Mouse (Mus musculus): Measurements from ENCODE around the gene Vmn1r234. TPM values are rescaled to one million over a fixed set of nuclear protein-coding genes. Genes with fewer than 3 reads are reported as not detected.
A peak's percentile ranks its signal among the peaks of the same experiment; 100 is the strongest.
"Not testable (repeated sequence)": the region's sequence is repeated elsewhere in the genome, so short reads cannot be mapped to it uniquely, and the experiment has no call there.

Gene Vmn1r234
- polyA plus RNA-seq (2014; fragmentation: Nextera tagmentation; extraction: Ambion mirVana): not detected in 2 replicates

DNA sequence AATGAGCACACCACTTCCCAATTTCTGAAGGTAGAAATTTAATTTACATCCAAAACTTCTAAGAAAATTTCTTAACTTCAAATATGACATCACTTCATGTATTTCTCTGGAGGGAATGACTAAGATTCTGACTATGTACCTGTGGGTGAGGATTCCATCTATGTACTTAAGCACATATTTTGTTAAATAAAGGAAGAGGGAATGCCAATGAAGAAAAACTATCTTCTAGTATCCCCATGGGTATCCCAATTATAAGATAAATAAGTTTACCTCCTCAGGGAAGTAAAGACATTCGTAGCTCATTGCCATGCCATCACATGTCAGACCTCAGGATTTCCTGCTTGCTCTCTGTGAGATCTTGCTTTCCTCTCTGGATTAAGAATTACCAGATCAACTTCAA is at the start of gene Vmn1r234:
Vmn1r234 (plus strand) TSS at position 301 of the 400 bp plus-strand sequence.
- no peak for ATAC-seq (replicated peaks; ENCODE audit: low FRiP score)

DNA sequence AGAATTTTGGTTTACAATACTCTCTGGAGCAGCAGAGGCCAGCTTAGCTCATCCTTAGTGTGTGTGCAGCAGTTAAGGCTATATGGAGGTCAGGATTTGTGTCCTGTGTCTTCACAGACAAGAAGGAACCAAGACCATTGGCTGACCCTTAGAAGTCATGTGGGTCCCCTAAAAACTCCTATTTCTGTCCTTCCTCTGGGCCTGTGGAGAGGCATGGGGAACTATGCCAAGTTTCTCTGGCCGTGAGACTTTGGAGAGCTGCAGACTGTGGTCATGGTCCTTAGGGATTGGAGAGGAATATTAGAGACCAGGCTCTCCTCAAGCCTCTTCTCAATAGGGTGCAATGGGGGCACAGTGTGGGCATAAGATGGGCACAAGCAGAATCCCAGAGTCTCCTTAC is 14.8 kb upstream of the Vmn1r234 start:
- H3K4me1 ChIP-seq (replicated peaks; ENCODE audit: control insufficient read depth, insufficient read depth, low read length); H3K9ac ChIP-seq (ENCODE audit: low read depth, low read length); H3K4me2 ChIP-seq; H3K9me3 ChIP-seq (ENCODE audit: control insufficient read depth, low read length); H3K4me3 ChIP-seq (ENCODE audit: low read depth, low read length); H3K27ac ChIP-seq (ENCODE audit: low read depth, low read length); H3K36me3 ChIP-seq (ENCODE audit: control insufficient read depth, insufficient read depth, low read length); ATAC-seq (replicated peaks; ENCODE audit: low FRiP score); DNase-seq (ENCODE audit: low spot score); H3K27me3 ChIP-seq (replicated peaks; ENCODE audit: control insufficient read depth, insufficient read depth, low read length): not testable (repeated sequence)
- WGBS: 93% methylated on average over 1 of the region's 1 CpGs

More for the DNA sequence above, at the start of gene Vmn1r234:
- WGBS: 65% methylated on average over 1 of the region's 1 CpGs
- Histone ChIP-seq H3K9me3 (ENCODE audit: control insufficient read depth, low read length) (no peaks in the 10 kb centered on the region), H3K4me1 (replicated peaks; ENCODE audit: control insufficient read depth, insufficient read depth, low read length) (no peaks in the 10 kb centered on the region), H3K4me3 (ENCODE audit: low read depth, low read length) (no peak within 1 kb of the TSS), H3K9ac (ENCODE audit: low read depth, low read length) (no peak within 1 kb of the TSS), H3K4me2 (no peak within 1 kb of the TSS), H3K36me3 (ENCODE audit: control insufficient read depth, insufficient read depth, low read length) (no peaks in the 10 kb centered on the region), H3K27ac (ENCODE audit: low read depth, low read length) (no peak within 1 kb of the TSS), H3K27me3 (replicated peaks; ENCODE audit: control insufficient read depth, insufficient read depth, low read length) (no peaks in the 10 kb centered on the region)
- DNase-seq (ENCODE audit: low spot score): no peak

DNA sequence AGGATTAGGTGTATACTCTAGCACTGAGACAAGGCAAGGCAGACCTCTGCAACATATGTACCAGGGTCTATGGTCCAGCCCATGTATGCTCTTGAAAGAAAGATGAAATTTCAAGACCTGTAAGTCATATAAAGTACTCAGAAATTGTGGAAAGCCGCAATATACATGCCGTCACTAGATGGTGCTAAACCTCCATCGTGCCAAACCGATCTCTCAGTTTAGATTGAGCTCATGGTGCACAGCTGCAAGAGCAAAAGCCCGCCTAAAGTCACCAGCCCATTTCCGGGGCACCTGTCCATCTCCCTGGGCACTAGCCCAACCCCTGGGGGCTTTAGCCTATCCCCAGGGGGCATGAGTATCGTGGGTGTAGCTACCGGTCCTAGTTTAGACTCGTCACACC is 5.8 kb downstream of the Vmn1r234 start:
- H3K9me3 ChIP-seq (ENCODE audit: control insufficient read depth, low read length): no peaks in the 10 kb centered on the region
- no peak overlapping the region for H3K9ac ChIP-seq (ENCODE audit: low read depth, low read length)
- ATAC-seq (replicated peaks; ENCODE audit: low FRiP score): no peak; the same call in 1 of the 2 replicates
- WGBS: 32% methylated on average over 9 of the region's 9 CpGs
- no peaks in the 10 kb centered on the region for H3K4me1 ChIP-seq (replicated peaks; ENCODE audit: control insufficient read depth, insufficient read depth, low read length)
- no peak overlapping the region for H3K4me3 ChIP-seq (ENCODE audit: low read depth, low read length)
- no peaks in the 10 kb centered on the region for H3K36me3 ChIP-seq (ENCODE audit: control insufficient read depth, insufficient read depth, low read length)
- no peaks in the 10 kb centered on the region for H3K27me3 ChIP-seq (replicated peaks; ENCODE audit: control insufficient read depth, insufficient read depth, low read length)
- peak; percentile 37 for DNase-seq (ENCODE audit: low spot score)
- no peak overlapping the region for H3K4me2 ChIP-seq
- H3K27ac ChIP-seq (ENCODE audit: low read depth, low read length): no peak overlapping the region

DNA sequence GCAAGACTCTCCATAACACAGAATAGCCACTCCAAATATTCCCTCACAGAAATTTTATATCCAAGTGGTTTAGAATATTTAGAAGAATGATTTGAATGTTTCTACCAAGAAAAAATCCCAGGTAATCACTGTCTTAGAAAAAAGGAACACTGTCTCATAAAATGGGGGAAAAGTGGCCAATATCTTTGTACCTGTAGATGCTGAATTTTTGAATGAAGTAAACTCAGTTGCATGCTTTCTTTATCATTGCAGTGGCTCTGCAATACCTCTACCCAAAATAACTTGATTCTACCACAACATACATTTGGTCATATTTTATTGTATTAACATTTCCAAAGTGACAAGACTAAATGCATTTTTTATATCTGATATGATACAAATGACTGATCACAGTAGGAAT is 30.2 kb downstream of the Vmn1r234 start, which contains the start of gene Vmn1r235:
Vmn1r235 (plus strand) TSS at position 301 of the 400 bp plus-strand sequence.
- Histone ChIP-seq H3K4me3 (ENCODE audit: low read depth, low read length) (no peak within 1 kb of the TSS), H3K9me3 (ENCODE audit: control insufficient read depth, low read length) (no peaks in the 10 kb centered on the region), H3K27me3 (replicated peaks; ENCODE audit: control insufficient read depth, insufficient read depth, low read length) (no peaks in the 10 kb centered on the region), H3K4me1 (replicated peaks; ENCODE audit: control insufficient read depth, insufficient read depth, low read length) (no peaks in the 10 kb centered on the region), H3K36me3 (ENCODE audit: control insufficient read depth, insufficient read depth, low read length) (no peaks in the 10 kb centered on the region), H3K4me2 (no peak within 1 kb of the TSS), H3K27ac (ENCODE audit: low read depth, low read length) (no peak within 1 kb of the TSS), H3K9ac (ENCODE audit: low read depth, low read length) (no peak within 1 kb of the TSS)
- no peak for ATAC-seq (replicated peaks; ENCODE audit: low FRiP score)
- DNase-seq (ENCODE audit: low spot score): no peak

DNA sequence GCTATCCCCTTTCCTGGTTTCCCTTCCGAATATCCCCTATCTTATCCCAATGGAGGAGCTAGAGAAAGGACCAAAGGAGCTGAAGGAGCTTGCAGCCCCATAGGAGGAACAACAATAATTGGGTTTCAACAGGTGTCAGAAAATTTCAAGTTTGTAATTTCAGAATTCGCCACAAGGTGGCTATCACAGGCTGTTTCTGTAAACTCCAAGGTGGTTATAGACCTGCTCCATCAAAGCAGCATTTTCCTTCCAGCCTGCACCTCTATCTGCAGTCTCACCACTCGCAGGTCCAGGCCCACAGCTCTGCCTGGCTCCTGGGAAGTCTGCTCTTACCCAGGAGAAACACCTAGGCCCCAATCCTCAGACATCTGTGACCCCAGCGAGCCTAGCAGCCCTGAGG is 46.2 kb downstream of the Vmn1r234 start:
- 8% methylated on average over 4 of the region's 4 CpGs for WGBS
- no peak overlapping the region for H3K9ac ChIP-seq (ENCODE audit: low read depth, low read length)
- no peak overlapping the region for H3K27ac ChIP-seq (ENCODE audit: low read depth, low read length)
- H3K4me2 ChIP-seq: no peak overlapping the region
- no peaks in the 10 kb centered on the region for H3K27me3 ChIP-seq (replicated peaks; ENCODE audit: control insufficient read depth, insufficient read depth, low read length)
- H3K4me3 ChIP-seq (ENCODE audit: low read depth, low read length): no peak overlapping the region
- H3K9me3 ChIP-seq (ENCODE audit: control insufficient read depth, low read length): no peaks in the 10 kb centered on the region
- no peaks in the 10 kb centered on the region for H3K4me1 ChIP-seq (replicated peaks; ENCODE audit: control insufficient read depth, insufficient read depth, low read length)
- no peaks in the 10 kb centered on the region for H3K36me3 ChIP-seq (ENCODE audit: control insufficient read depth, insufficient read depth, low read length)
- ATAC-seq (replicated peaks; ENCODE audit: low FRiP score) (peak; percentile 36; the same call in 1 of the 2 replicates), DNase-seq (ENCODE audit: low spot score) (no peak)

DNA sequence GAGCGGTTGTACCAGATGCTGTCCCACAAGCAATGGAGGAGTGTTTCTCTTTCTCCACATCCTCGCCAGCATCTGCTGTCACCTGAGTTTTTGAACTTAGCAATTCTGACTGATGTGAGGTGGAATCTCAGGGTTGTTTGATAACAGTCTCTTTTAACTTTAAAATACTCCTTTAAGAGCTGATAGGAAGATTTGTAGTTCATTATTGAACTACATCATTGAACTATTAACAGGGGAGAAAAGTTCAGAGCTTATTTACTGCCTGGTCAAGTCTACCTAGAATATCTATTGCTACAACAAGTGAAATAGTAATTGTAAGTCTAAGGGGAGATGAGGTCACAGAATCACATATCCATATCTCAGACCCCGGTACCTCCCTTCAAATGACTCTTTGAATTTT is 56.8 kb downstream of the Vmn1r234 start, which contains the start of gene Vmn1r236:
Vmn1r236 (plus strand) TSS at position 301 of the 400 bp plus-strand sequence.
- 74% methylated on average over 3 of the region's 3 CpGs for WGBS
- Histone ChIP-seq H3K36me3 (ENCODE audit: control insufficient read depth, insufficient read depth, low read length) (no peaks in the 10 kb centered on the region), H3K4me2 (no peak within 1 kb of the TSS), H3K27ac (ENCODE audit: low read depth, low read length) (no peak within 1 kb of the TSS), H3K9ac (ENCODE audit: low read depth, low read length) (no peak within 1 kb of the TSS), H3K4me3 (ENCODE audit: low read depth, low read length) (no peak within 1 kb of the TSS), H3K9me3 (ENCODE audit: control insufficient read depth, low read length) (no peaks in the 10 kb centered on the region), H3K4me1 (replicated peaks; ENCODE audit: control insufficient read depth, insufficient read depth, low read length) (no peaks in the 10 kb centered on the region), H3K27me3 (replicated peaks; ENCODE audit: control insufficient read depth, insufficient read depth, low read length) (no peaks in the 10 kb centered on the region)
- DNase-seq (ENCODE audit: low spot score) (no peak), ATAC-seq (replicated peaks; ENCODE audit: low FRiP score) (no peak)

DNA sequence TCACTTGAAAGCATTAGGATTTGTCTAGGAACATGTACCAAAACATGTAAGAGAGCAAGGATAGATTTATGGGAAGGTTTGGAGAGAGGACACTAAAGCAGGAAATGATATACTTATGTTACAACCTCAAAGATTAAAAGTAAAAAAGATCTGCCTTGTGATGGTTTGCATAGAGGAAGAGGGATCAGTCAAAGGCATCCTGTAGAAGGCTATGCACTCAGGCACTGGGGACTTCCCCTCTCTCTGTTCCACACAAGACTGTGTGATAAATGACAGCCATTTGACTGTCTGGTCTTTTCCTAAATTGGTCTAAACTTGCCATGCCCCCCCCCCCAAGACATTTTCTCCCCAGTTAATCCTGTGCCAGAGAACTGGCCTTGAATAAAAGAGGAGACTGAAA is 58.5 kb downstream of the Vmn1r234 start:
- H3K36me3 ChIP-seq (ENCODE audit: control insufficient read depth, insufficient read depth, low read length): no peaks in the 10 kb centered on the region
- H3K4me3 ChIP-seq (ENCODE audit: low read depth, low read length): no peak overlapping the region
- H3K27ac ChIP-seq (ENCODE audit: low read depth, low read length): no peak overlapping the region
- H3K9ac ChIP-seq (ENCODE audit: low read depth, low read length): no peak overlapping the region
- no peaks in the 10 kb centered on the region for H3K9me3 ChIP-seq (ENCODE audit: control insufficient read depth, low read length)
- ATAC-seq (replicated peaks; ENCODE audit: low FRiP score): no peak
- H3K4me1 ChIP-seq (replicated peaks; ENCODE audit: control insufficient read depth, insufficient read depth, low read length): no peaks in the 10 kb centered on the region
- H3K4me2 ChIP-seq: no peak overlapping the region
- no peak for DNase-seq (ENCODE audit: low spot score)
- H3K27me3 ChIP-seq (replicated peaks; ENCODE audit: control insufficient read depth, insufficient read depth, low read length): no peaks in the 10 kb centered on the region

Small RNAs within 50 kb of the gene (microRNA-seq; reads per million reads assigned to microRNA genes)
- not detected for gene Gm26384 (ENCODE audit: borderline number of aligned reads)

Other genes starting within 250 kb of the Vmn1r234 start
- gene Vmn1r233, start 229.6 kb upstream of the Vmn1r234 start, polyA plus RNA-seq (2014; fragmentation: Nextera tagmentation; extraction: Ambion mirVana): not detected in 2 replicates
- 9.7 and 12.3 TPM in 2 replicates for gene Zfp160, start 217.2 kb upstream of the Vmn1r234 start, polyA plus RNA-seq (2014; fragmentation: Nextera tagmentation; extraction: Ambion mirVana)
- not detected in 2 replicates for gene Vmn1r235, start 30.3 kb downstream of the Vmn1r234 start, polyA plus RNA-seq (2014; fragmentation: Nextera tagmentation; extraction: Ambion mirVana)
- gene Vmn1r236, start 56.9 kb downstream of the Vmn1r234 start, polyA plus RNA-seq (2014; fragmentation: Nextera tagmentation; extraction: Ambion mirVana): not detected in 2 replicates
- gene Vmn1r237, start 85.8 kb downstream of the Vmn1r234 start, polyA plus RNA-seq (2014; fragmentation: Nextera tagmentation; extraction: Ambion mirVana): not detected in 2 replicates
- 1.7 and 2.1 TPM in 2 replicates for gene Zfp677, start 157.7 kb downstream of the Vmn1r234 start, polyA plus RNA-seq (2014; fragmentation: Nextera tagmentation; extraction: Ambion mirVana)
- 3.9 and 4.9 TPM in 2 replicates for gene Zfp54, start 197.1 kb downstream of the Vmn1r234 start, polyA plus RNA-seq (2014; fragmentation: Nextera tagmentation; extraction: Ambion mirVana)
- gene Zfp51, start 224.3 kb downstream of the Vmn1r234 start, polyA plus RNA-seq (2014; fragmentation: Nextera tagmentation; extraction: Ambion mirVana): 13.0 and 13.5 TPM in 2 replicates